Mouse (Mus musculus) ES-E14 (cell line): ENCODE results near the gene Tcl1b2.

Source experiments
- CHD2 ChIP-seq: IDR thresholded peaks from 2 replicates; pipeline ENCODE4 v1.6.1; 2014; ENCODE audit warnings: mild to moderate bottlenecking, low read depth, low read length, inconsistent platforms
- HCFC1 ChIP-seq: IDR thresholded peaks from 2 replicates; pipeline ENCODE4 v1.6.1; 2012; ENCODE audit warnings: low read length, inconsistent platforms, borderline replicate concordance; ENCODE audit not compliant: insufficient read depth
- MAFK ChIP-seq: IDR thresholded peaks from 2 replicates; pipeline ENCODE4 v1.6.1; 2014; ENCODE audit warnings: mild to moderate bottlenecking, low read depth, low read length, inconsistent platforms; ENCODE audit not compliant: insufficient read depth
- ZC3H11A ChIP-seq: IDR thresholded peaks from 2 replicates; pipeline ENCODE4 v1.6.1; 2012; ENCODE audit warnings: low read depth, mild to moderate bottlenecking, inconsistent platforms, low read length, borderline replicate concordance
- ZNF384 ChIP-seq: IDR thresholded peaks from 2 replicates; pipeline ENCODE4 v1.6.1; 2012; ENCODE audit warnings: low read depth, low read length, inconsistent platforms

DNA sequence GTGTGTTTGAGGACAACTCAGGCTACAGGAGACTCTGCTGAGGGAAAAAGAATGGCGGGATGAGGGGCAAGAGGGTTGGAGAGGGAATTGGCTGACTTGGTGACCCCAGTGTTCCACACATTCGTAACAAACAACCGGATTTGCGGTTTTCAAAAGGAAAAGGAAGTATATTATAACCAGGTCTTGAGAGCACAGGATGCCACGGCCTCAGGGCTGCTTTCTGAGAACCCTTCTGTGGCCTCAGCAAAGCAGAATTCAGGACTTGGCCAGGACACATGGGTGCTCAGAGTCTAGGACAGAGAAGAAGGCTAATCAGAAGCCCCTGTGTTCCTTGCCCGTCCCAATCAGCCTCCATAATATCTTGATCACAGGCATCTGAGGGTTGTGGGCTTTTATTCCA, 13.0 kb downstream of the Tcl1b2 start:
- no peak for TF ChIP-seq HCFC1
- no peak for TF ChIP-seq ZNF384
- no peak for TF ChIP-seq ZC3H11A
- TF ChIP-seq MAFK = no peak
- TF ChIP-seq CHD2 = no peak
